Mouse (Mus musculus) cortical plate, adult 2 months (tissue): ENCODE measurements around the gene Hoxa5. TPM values are rescaled to one million over a fixed set of nuclear protein-coding genes. Genes with fewer than 3 reads are reported as not detected.

Experiments used
- H3K27ac ChIP-seq: fragments of 200-500 bp; 2 replicates; pipeline ENCODE4 v1.5.1; 2012; ENCODE audit warnings: low read length, control low read depth, inconsistent platforms; ENCODE audit not compliant: insufficient read depth
- H3K4me1 ChIP-seq: fragments of 200-500 bp; 2 replicates; pipeline ENCODE4 v1.6.1; 2011; ENCODE audit warnings: low read length; ENCODE audit not compliant: control insufficient read depth, insufficient read depth
- H3K4me3 ChIP-seq: fragments of 200-500 bp; 2 replicates; pipeline ENCODE4 v1.5.1; 2011; ENCODE audit warnings: mild to moderate bottlenecking, low read length, control low read depth; ENCODE audit not compliant: insufficient read depth
- CTCF ChIP-seq: fragments of 200-500 bp; IDR thresholded peaks from 2 replicates; pipeline ENCODE4 v1.5.1; 2011; ENCODE audit warnings: mild to moderate bottlenecking, control low read depth, low read length; ENCODE audit not compliant: insufficient read depth; ENCODE audit errors: extremely low read depth
- POLR2A ChIP-seq: fragments of 200-500 bp; IDR thresholded peaks from 2 replicates; pipeline ENCODE4 v1.6.1; 2011; ENCODE audit warnings: mild to moderate bottlenecking, low read length, control low read depth; ENCODE audit not compliant: insufficient read depth; ENCODE audit errors: extremely low read depth
- polyA plus RNA-seq: library from polyadenylated mRNA; depleted of rRNA; stranded (reverse); fragments of >200 nt; gene quantifications from 2 replicates; pipeline ENCODE4 v1.2.3, GENCODE M21; 2012

Gene Hoxa5
- polyA plus RNA-seq, 1 experiment: not detected

DNA sequence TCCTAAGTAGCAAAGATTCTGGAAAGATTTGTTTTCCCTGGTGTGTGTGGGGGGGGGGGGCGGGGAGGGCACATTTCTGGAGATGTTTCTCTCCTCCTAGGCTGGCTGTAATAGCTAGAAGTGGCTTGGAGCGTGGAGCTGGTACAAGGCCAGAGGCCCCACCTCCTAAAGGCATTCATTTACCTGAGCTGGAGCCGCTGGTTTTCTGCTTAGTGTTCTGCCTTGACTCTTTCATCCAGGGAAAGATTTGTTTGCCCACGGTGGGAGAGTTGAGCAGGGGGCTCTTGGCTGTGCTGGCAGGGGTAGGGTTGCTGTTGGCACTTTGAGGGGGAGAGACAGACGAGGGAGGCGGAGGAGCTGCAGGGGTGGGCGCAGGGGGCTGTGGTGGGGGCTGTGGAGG, 32.4 kb downstream of the Hoxa5 start:
- H3K27ac ChIP-seq: no peak overlapping the region
- no peaks in the 10 kb centered on the region for H3K4me1 ChIP-seq
- TF ChIP-seq POLR2A: no peak
- no peak for TF ChIP-seq CTCF
- no peak overlapping the region for H3K4me3 ChIP-seq

DNA sequence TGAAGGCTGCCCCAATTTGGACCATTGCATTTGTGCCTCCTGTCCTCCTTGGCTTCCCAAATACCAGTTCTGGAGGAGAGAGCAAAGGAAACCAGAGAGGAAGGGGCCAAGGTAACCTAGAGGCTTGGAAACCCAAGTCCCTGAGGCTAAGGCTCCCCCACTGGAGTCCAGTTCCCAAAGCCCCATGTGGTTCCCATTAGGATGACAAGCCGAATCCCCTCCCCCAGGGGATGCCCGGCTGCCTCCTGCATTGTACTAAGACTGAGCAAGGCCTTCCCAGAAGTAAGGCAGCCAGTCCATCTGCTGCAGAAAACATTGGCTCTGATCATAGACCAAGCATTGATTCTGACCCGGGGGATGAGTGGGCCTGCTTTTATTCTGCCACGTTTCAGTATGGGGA, 33.1 kb downstream of the Hoxa5 start:
- Histone ChIP-seq H3K27ac (no peak overlapping the region), H3K4me3 (no peak overlapping the region), H3K4me1 (no peaks in the 10 kb centered on the region)
- no peak for TF ChIP-seq CTCF
- TF ChIP-seq POLR2A: no peak

DNA sequence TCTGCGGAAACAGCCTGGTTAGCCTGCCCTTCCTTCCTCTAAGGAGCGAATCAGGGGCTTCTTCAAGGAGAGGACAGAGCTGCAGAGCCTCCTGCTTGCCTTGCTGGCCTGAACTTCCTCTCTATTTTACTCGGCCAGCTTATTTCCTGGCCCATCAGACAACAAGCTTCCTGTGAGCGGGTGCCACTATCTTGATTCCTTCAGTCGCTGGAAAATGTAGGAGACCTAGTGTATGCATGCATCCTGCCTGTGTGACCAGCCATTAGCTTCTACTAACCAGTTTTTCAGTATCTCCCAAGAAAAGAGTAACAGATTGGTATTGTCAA, 33.5 kb downstream of the Hoxa5 start:
- Histone ChIP-seq H3K4me3 (no peak overlapping the region), H3K27ac (no peak overlapping the region), H3K4me1 (no peaks in the 10 kb centered on the region)
- TF ChIP-seq CTCF (no peak), POLR2A (no peak)

DNA sequence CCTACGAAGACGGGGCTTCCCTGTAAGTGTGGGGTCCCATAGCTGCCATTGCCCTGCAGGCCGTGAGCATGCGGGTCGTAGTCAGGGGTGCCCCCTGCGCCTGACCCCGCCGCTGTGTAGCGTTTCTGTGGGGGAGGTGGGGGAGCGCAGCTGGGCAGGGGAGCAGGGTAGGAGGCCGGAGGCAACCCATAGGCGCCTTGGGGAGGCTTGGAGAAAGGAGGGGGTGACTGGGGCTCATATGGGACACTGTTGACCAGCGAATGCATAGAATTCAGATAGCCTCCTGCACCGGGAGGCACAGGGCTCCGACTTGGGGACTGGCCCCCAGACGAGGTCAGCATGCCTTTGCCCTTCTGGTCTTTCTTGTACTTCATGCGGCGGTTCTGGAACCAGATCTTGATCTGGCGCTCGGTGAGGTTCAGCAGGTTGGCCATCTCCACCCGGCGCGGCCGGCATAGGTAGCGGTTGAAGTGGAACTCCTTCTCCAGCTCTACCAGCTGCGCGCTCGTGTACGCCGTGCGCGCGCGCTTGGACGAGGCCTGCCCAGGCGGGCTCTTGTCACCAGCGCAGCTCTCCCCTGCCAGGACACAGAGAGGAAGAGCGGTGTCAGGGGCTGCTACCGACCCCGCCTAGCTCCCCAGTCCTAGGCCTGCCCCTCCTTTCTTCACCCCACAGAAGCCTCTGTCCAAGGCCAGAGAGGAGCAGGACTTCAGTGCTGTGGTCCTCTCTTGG, 34.1 kb downstream of the Hoxa5 start:
- TF ChIP-seq CTCF (no peak), POLR2A (no peak)
- H3K27ac ChIP-seq: no peak overlapping the region
- no peak overlapping the region for H3K4me3 ChIP-seq
- no peaks in the 10 kb centered on the region for H3K4me1 ChIP-seq

DNA sequence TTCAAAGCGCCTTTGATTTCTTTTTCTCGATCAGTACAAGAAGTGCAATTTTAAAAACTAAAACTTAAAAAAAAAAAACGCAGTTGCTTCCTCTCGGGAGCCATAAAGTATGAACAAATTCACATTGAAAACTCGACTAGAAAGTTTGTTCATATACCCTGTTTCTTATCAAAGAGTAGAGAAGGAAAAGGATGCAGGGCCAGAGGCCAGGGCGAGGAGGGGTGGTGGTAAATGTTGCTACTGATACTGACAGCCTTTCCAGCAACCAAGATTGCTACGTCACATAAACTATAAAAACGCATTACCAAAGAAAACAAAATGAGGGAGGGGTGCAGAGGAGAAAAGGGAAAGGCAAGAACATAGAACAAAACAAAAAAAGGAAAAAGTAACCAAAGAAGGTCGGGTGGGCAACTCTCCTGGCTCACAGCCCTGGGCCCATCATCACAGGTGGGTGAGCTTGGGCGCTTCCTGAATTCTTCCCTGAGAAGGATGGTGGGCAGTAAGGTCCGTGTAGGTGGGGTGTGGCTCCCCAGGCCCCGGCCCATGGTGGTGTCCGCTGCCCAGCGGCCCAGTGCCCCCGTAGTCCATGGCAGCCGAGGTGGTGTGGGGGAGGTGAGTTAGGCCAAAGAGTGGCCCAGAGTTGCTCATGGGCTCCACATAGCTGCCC, 34.8 kb downstream of the Hoxa5 start:
- no peak for TF ChIP-seq CTCF
- TF ChIP-seq POLR2A: no peak
- H3K4me1 ChIP-seq: no peaks in the 10 kb centered on the region
- H3K4me3 ChIP-seq: no peak overlapping the region
- H3K27ac ChIP-seq: no peak overlapping the region

DNA sequence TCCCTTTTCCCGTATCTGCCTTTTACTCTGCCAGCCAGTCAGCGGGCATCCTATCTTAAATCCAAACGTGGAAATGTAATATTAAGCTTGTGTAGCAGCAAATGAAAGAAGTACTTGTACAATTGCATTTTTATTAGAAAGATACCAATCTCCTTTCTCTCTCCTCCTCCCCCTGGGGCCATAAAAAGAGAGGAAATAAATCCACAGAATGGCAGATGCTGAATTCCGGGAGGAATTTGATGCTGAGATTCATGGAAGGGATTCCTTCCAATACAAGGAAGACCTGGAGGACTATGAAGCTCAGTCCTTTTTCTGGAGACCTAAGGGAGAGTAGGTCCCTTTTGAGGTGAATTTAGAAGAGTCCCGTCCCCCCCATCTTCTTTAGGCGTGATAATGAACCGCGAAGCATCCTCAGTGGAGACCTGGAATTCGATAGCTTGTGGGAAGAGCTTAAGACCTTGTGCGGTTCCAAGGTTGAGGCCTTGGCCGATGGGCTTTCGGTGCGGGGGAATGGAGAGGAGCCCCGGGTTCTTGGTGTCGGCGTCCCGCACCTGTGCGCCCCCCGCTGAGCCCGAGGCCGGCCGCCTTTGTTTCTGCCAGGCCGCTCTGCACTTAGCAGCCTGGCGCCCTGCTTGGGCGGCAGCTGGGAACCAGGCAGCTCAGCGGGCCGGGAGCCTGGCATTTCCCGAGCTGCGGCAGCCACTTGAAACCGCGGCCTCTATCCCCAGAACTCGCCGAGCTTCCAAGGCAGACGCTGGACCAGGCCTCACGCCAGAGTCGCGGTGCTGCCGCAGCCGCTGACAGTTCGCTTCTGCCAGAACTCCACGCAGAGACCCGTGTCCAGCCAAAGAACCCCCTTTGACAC, 36.0 kb downstream of the Hoxa5 start:
- Histone ChIP-seq H3K4me3 (no peak overlapping the region), H3K4me1 (no peaks in the 10 kb centered on the region), H3K27ac (no peak overlapping the region)
- TF ChIP-seq CTCF (no peak), POLR2A (no peak)

DNA sequence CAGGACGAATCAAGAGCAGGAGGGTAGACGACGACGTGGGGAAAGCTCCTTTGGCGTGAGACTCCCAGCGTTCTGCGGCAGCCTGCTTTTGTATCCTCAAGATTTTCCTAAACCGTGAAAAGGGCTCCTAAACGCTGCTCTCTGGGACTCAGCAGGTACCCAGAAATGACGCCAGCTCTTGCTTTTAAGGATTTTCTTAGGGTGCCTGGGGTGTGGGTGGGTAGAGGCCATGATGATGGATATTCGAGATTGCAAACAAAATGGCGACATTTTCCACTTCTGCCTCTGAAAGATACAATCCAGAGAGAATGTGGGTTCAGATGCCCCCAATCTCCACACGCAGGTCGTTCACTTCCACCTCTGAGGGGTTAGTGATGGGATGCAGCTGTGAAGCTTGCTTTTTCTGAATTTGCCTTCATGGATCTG, 36.6 kb downstream of the Hoxa5 start:
- Histone ChIP-seq H3K4me1 (no peaks in the 10 kb centered on the region), H3K27ac (no peak overlapping the region), H3K4me3 (no peak overlapping the region)
- TF ChIP-seq CTCF (no peak), POLR2A (no peak)

DNA sequence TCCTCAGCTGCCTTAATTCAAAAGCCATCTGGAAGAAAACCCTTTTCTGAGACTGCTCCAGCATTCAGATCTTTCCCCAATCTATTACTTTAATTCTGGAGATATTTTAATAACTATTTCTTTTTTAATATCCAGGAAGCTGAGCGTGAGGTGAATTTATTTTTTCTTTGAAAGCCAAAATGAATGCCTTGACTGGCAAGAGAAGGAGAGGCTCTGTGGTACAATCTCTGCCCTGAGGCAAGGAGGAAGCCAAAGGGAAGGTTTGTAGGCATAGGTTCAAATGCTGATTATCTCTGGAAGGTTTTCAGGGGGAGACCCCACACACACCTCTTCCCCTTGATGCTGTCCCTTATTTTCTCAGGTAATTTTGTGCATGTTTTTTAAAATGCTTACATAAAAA, 37.2 kb downstream of the Hoxa5 start:
- H3K4me3 ChIP-seq: no peak overlapping the region
- H3K4me1 ChIP-seq: no peaks in the 10 kb centered on the region
- TF ChIP-seq POLR2A (no peak), CTCF (no peak)
- H3K27ac ChIP-seq: no peak overlapping the region

DNA sequence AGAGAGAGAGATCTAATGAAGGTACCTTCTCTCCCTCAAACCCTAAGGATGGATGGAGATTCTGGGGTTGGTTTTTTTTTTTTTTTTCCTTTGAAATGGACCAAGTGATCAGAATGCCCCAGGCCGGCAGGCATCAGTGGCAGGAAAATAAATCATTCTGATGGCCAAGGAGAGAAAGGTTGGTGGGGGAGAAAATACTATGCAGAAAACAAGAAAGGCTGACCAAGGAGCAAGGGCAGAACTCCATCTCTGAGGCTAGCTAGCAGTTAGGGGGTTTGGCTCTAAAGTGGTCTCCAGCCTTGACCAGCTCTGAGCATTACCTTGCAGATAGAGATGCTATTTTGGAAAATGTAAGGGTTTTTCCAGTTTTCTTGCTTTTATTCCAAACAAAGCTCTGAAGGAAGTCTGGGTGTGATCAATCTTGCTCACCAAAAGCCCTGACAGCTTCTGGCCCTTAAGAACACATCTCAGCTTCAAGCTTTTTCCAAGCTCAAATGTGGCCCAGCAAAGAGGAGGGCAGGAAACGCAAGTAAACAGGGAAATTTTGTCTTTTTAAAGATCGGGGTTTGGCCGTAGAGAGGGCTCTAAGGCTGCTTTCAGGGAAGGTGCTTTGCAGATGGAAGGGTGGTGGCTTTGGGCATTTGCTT, 37.8 kb downstream of the Hoxa5 start:
- no peak overlapping the region for H3K27ac ChIP-seq
- H3K4me1 ChIP-seq: no peaks in the 10 kb centered on the region
- no peak for TF ChIP-seq POLR2A
- TF ChIP-seq CTCF: no peak
- H3K4me3 ChIP-seq: no peak overlapping the region

DNA sequence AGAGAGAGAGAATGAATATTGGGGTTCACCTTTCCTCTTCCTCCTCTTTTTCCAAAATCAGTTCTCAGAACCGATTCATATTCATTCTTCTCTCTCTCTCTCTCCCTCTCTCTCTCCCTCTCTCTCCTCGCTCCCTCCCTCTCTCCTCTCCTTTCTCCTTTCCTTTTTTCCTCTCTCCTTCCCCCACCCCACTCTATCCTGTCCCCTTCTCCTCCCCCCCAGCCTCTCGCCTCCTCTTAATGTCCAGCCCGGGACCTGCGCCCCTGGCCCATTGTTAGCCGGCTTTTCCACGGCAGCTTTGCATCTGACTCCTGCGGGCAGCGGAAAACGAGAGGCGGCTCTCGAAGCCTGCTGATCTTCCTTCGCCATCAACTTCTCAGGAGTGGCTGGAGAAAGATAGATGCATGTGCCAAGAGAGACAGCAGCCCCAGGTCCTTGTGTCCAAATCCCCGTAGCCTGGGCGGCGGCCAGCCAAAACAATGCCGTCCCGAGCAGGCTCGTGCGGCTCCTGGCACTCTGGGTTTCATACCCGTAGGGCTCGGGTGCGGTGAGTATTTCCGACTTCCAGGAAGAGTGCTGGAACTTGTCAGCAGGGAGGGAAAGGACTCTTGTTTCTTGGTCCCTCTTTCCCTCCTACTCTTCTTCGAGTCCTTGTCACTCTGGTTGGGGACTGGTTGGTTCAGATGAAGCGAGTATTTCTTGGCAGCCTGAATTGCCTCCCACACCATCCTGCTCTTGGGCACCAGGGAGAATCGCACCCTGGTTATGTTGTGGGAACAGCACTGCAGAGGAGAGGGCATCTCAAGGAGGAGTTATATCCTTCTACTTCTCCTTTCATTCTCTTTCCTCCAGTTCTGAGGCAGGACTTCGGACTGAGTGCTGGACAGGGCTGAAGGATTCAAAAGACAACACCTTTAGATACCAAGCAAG, 38.7 kb downstream of the Hoxa5 start:
- Histone ChIP-seq H3K4me1 (no peaks in the 10 kb centered on the region), H3K27ac (no peak overlapping the region), H3K4me3 (no peak overlapping the region)
- no peak for TF ChIP-seq POLR2A
- TF ChIP-seq CTCF: no peak
